Mouse (Mus musculus) forebrain, embryonic 14.5 days (tissue): ENCODE measurements at regions not wholly inside any gene's neighbourhood (a gene's known extent, or its start where the extent isn't known, plus 50 kb on each side); places are given as distances from the start of the nearest gene placed in this dataset.

Source experiments
- ATAC-seq: fragments of 200-750 bp; cut with Nextera tagmentation; 2 replicates; pipeline ENCODE4 v1.8.0; 2017; ENCODE audit warnings: mild to moderate bottlenecking, moderate library complexity
- DNase-seq: peaks from one replicate; pipeline ENCODE4 v3.0.0-alpha.2; 2015; ENCODE audit warnings: low spot score
- H3K27ac ChIP-seq: fragments of 300-500 bp; sonication (generic); 2 replicates; pipeline ENCODE4 v1.5.1; 2014; ENCODE audit warnings: low read depth, mild to moderate bottlenecking, control low read depth, low read length, moderate library complexity
- H3K27me3 ChIP-seq: fragments of 300-500 bp; sonication (generic); replicated peaks from 2 replicates; pipeline ENCODE4 v1.6.1; 2014; ENCODE audit warnings: low read length, control low read depth, mixed read lengths; ENCODE audit not compliant: control insufficient read depth, insufficient read depth
- H3K36me3 ChIP-seq: fragments of 300-500 bp; sonication (generic); 2 replicates; pipeline ENCODE4 v1.6.1; 2014; ENCODE audit warnings: low read length, control low read depth; ENCODE audit not compliant: control insufficient read depth, insufficient read depth
- H3K4me1 ChIP-seq: fragments of 300-500 bp; sonication (generic); 2 replicates; pipeline ENCODE4 v1.6.1; 2014; ENCODE audit warnings: antibody characterized with exemption, low read length, control low read depth; ENCODE audit not compliant: control insufficient read depth, insufficient read depth
- H3K4me2 ChIP-seq: fragments of 300-500 bp; sonication (generic); 2 replicates; pipeline ENCODE4 v1.6.1; 2014; ENCODE audit warnings: mild to moderate bottlenecking, control low read depth, low read length
- H3K4me3 ChIP-seq: fragments of 300-500 bp; sonication (generic); 2 replicates; pipeline ENCODE4 v1.5.1; 2014; ENCODE audit warnings: low read depth, low read length, control low read depth
- H3K9ac ChIP-seq: fragments of 300-500 bp; sonication (generic); 2 replicates; pipeline ENCODE4 v1.6.1; 2014; ENCODE audit warnings: mild to moderate bottlenecking, low read length, control low read depth, moderate library complexity
- H3K9me3 ChIP-seq: fragments of 300-500 bp; sonication (generic); replicated peaks from 2 replicates; pipeline ENCODE4 v1.6.1; 2016; ENCODE audit warnings: low read length, control low read depth, mixed read lengths; ENCODE audit not compliant: control insufficient read depth
- WGBS: fragments of 180-500 bp; shearing (Covaris S2); extraction: QIAGEN DNeasy Blood & Tissue Kit; methylation state at CpG from one replicate; pipeline ENCODE4 v1.1.7; 2014; 5-methylcytosine and 5-hydroxymethylcytosine counted together

GRCm38 (mm10) chr8:49769829-49770228 is 926.1 kb upstream of the Tenm3 start:
- no peak for ATAC-seq
- 27% methylated on average over 4 of the region's 4 CpGs for WGBS
- no peaks in the 10 kb centered on the region for H3K36me3 ChIP-seq

GRCm38 (mm10) chr8:49738043-49738442 is 894.3 kb upstream of the Tenm3 start:
- WGBS, result 56% methylated on average over 6 of the region's 6 CpGs
- Histone ChIP-seq H3K4me2 (no peak overlapping the region), H3K4me3 (no peak overlapping the region), H3K27ac (no peak overlapping the region), H3K9ac (no peak overlapping the region), H3K36me3 (no peaks in the 10 kb centered on the region), H3K9me3 (no peaks in the 10 kb centered on the region), H3K4me1 (no peaks in the 10 kb centered on the region), H3K27me3 (no peaks in the 10 kb centered on the region)
- ATAC-seq, result no peak
- peak; percentile 15 for DNase-seq

More at GRCm38 (mm10) chr8:49769829-49770228, 926.1 kb upstream of the Tenm3 start:
- Histone ChIP-seq H3K4me2 (no peak overlapping the region), H3K4me3 (no peak overlapping the region), H3K4me1 (no peaks in the 10 kb centered on the region), H3K9ac (no peak overlapping the region), H3K27me3 (no peaks in the 10 kb centered on the region), H3K9me3 (no peaks in the 10 kb centered on the region), H3K27ac (no peak overlapping the region)
- DNase-seq, result no peak

GRCm38 (mm10) chr8:49729156-49729555 is 885.4 kb upstream of the Tenm3 start:
- 50% methylated on average over 2 of the region's 2 CpGs for WGBS
- H3K4me1 ChIP-seq, result no peaks in the 10 kb centered on the region
- H3K27ac ChIP-seq, result no peak overlapping the region
- H3K27me3 ChIP-seq, result no peaks in the 10 kb centered on the region
- H3K9ac ChIP-seq, result no peak overlapping the region
- DNase-seq, result peak; percentile 14
- H3K4me2 ChIP-seq, result no peak overlapping the region
- no peaks in the 10 kb centered on the region for H3K36me3 ChIP-seq
- ATAC-seq, result no peak
- H3K9me3 ChIP-seq, result no peaks in the 10 kb centered on the region
- no peak overlapping the region for H3K4me3 ChIP-seq

GRCm38 (mm10) chr8:49712371-49712770 is 868.6 kb upstream of the Tenm3 start:
- DNase-seq, result peak; percentile 44
- Histone ChIP-seq H3K27ac (no peak overlapping the region), H3K4me2 (no peak overlapping the region), H3K9ac (no peak overlapping the region), H3K4me3 (no peak overlapping the region), H3K36me3 (no peaks in the 10 kb centered on the region), H3K9me3 (no peaks in the 10 kb centered on the region), H3K27me3 (no peaks in the 10 kb centered on the region), H3K4me1 (no peaks in the 10 kb centered on the region; the same call in 1 of the 2 replicates)
- ATAC-seq, result no peak
- WGBS, result 56% methylated on average over 2 of the region's 2 CpGs

GRCm38 (mm10) chr8:49708701-49709100 is 865.0 kb upstream of the Tenm3 start:
- WGBS, result 0% methylated on average over 1 of the region's 1 CpGs
- Histone ChIP-seq H3K9me3 (no peaks in the 10 kb centered on the region), H3K9ac (no peak overlapping the region), H3K4me3 (no peak overlapping the region), H3K4me1 (no peaks in the 10 kb centered on the region; the same call in 1 of the 2 replicates), H3K27ac (no peak overlapping the region), H3K27me3 (no peaks in the 10 kb centered on the region), H3K4me2 (no peak overlapping the region), H3K36me3 (no peaks in the 10 kb centered on the region)
- ATAC-seq (no peak), DNase-seq (peak; percentile 41)

DNA sequence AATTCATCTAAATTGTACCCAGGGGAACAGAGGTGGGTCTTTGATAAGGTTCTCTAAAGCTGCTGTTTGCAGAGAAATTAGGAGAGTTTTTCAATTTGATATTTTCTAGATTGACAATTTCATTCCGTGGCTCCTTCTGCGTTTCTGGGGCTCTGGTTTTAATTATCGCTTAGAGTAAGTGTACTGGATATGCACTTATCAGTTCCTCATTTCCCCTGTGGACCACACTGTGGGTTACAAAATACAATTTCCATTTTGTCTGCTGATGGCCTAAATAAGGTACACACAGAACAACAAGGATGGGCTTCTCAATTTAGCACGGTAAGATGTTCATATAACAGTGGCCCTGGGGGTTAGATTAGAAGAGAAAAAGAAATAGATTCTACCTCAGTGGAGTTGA is 855.3 kb upstream of the Tenm3 start:
- Histone ChIP-seq H3K4me3 (no peak overlapping the region), H3K27ac (no peak overlapping the region), H3K4me2 (no peak overlapping the region), H3K9me3 (no peaks in the 10 kb centered on the region), H3K4me1 (no peaks in the 10 kb centered on the region), H3K9ac (no peak overlapping the region), H3K27me3 (no peaks in the 10 kb centered on the region), H3K36me3 (no peaks in the 10 kb centered on the region)
- ATAC-seq (no peak), DNase-seq (no peak)
- WGBS, result 89% methylated on average over 4 of the region's 4 CpGs

DNA sequence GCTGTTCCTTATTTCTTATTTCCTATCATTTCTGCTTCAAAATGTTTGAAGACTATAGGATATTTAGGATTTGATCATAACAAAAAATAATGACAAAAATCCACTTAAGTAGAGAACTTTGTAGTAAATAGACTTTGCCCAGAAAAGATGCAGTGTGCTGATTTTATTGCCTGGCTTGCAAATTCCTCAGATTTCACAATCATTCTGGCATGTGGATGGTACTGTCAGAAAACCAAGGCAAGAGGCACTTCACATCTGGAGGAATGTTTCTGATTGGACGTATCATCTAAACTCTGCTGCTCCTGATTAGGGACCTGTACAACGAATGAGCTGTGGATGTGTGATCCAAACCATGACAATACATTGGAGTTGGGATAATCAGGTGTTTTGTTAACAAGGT is 853.0 kb upstream of the Tenm3 start:
- no peak overlapping the region for H3K9ac ChIP-seq
- DNase-seq (no peak), ATAC-seq (no peak)
- H3K9me3 ChIP-seq, result no peaks in the 10 kb centered on the region
- no peak overlapping the region for H3K27ac ChIP-seq
- H3K4me2 ChIP-seq, result no peak overlapping the region
- no peaks in the 10 kb centered on the region for H3K36me3 ChIP-seq
- H3K4me1 ChIP-seq, result no peaks in the 10 kb centered on the region
- H3K4me3 ChIP-seq, result no peak overlapping the region
- no peaks in the 10 kb centered on the region for H3K27me3 ChIP-seq
- 71% methylated on average over 2 of the region's 2 CpGs for WGBS
